Mouse (Mus musculus) layer of hippocampus, adult 2 months (tissue): ENCODE measurements around the gene Ak1. TPM values are rescaled to one million over a fixed set of nuclear protein-coding genes. Genes with fewer than 3 reads are reported as not detected.
A peak's percentile ranks its signal among the peaks of the same experiment; 100 is the strongest.

Source experiments
- DNase-seq, 2 experiments: peaks; one replicate each; pipeline ENCODE4 v3.0.0; 2022; ENCODE audit warnings: low spot score in 2 of 2
- H3K27ac ChIP-seq: fragments of 200-600 bp; 2 replicates; pipeline ENCODE4 v1.8.1; 2022
- H3K4me3 ChIP-seq: fragments of 200-600 bp; 2 replicates; pipeline ENCODE4 v1.8.1; 2022; ENCODE audit warnings: mild to moderate bottlenecking
- CTCF ChIP-seq: fragments of 200-600 bp; conservative IDR thresholded peaks from 2 replicates; pipeline ENCODE4 v1.8.1; 2022; ENCODE audit warnings: antibody characterized with exemption, mild to moderate bottlenecking, moderate library complexity
- microRNA-seq, 2 experiments: library from miRNA; unstranded; fragments of <30 nt; microRNA quantifications; one replicate each; pipeline ENCODE4 v1.2.0; 2021
- total RNA-seq, 2 experiments: library from RNA; stranded (reverse); gene quantifications; 2 replicates each; pipeline ENCODE4 v1.2.3; 2021

Gene Ak1
- total RNA-seq, 2 experiments from 2014 or later: 120 to 123 TPM

- Histone ChIP-seq H3K4me3 (no peak overlapping the region), H3K27ac (peak overlapping the region; percentile 23; the same call in 1 of the 2 replicates)
- no peak for TF ChIP-seq CTCF
- DNase-seq: peak in 1 of 2 experiments; percentile 19
Observed at GRCm38 (mm10) chr2:32680051-32680451, 58.5 kb downstream of the Ak1 start.

- TF ChIP-seq CTCF: no peak
- DNase-seq: no peak
- Histone ChIP-seq H3K27ac (no peak overlapping the region), H3K4me3 (no peak overlapping the region)
Observed at GRCm38 (mm10) chr2:32680961-32681650, 59.5 kb downstream of the Ak1 start.

- no peak overlapping the region for H3K4me3 ChIP-seq
- no peak overlapping the region for H3K27ac ChIP-seq
- no peak for TF ChIP-seq CTCF
- no peak for DNase-seq
Observed at GRCm38 (mm10) chr2:32681754-32682153, 60.2 kb downstream of the Ak1 start.

- no peak overlapping the region for H3K4me3 ChIP-seq
- H3K27ac ChIP-seq: no peak overlapping the region
- TF ChIP-seq CTCF: no peak
- no peak for DNase-seq
Observed at GRCm38 (mm10) chr2:32682721-32683417, 61.3 kb downstream of the Ak1 start.

- no peak for DNase-seq
- H3K27ac ChIP-seq: no peak overlapping the region
- TF ChIP-seq CTCF: no peak
- no peak overlapping the region for H3K4me3 ChIP-seq
Observed at GRCm38 (mm10) chr2:32683701-32684100, 62.1 kb downstream of the Ak1 start.

Small RNA genes within 50 kb of the gene (microRNA-seq; reads per million reads assigned to microRNA genes)
- 0 reads per million in 2 experiments for gene Gm47291
- 0 reads per million in 2 experiments for gene Mir1954

Other genes with a start within 250 kb of the Ak1 start
- 100 to 1,000 TPM; 160 to 170 TPM for gene 1110008P14Rik, start 239.8 kb upstream of the Ak1 start, total RNA-seq
- gene Lcn2, start 233.5 kb upstream of the Ak1 start, total RNA-seq: under 1 TPM in 1 of 2 experiments, not detected in 1; 0.69 TPM
- gene Ptges2, start 225.9 kb upstream of the Ak1 start, total RNA-seq: 10 to 100 TPM; 33.8 to 35.5 TPM
- gene Naif1, start 171.3 kb upstream of the Ak1 start, total RNA-seq: 1 to 10 TPM; 4.3 to 4.5 TPM
- 10 to 100 TPM; 54.5 to 57.6 TPM for gene Slc25a25, start 170.3 kb upstream of the Ak1 start, total RNA-seq
- gene Fam102a, start 86.4 kb upstream of the Ak1 start, total RNA-seq: 10 to 100 TPM; 77.1 TPM
- 10 to 100 TPM; 77.6 to 84.0 TPM for gene Dpm2, start 50.9 kb upstream of the Ak1 start, total RNA-seq
- gene Pip5kl1, start 47.0 kb upstream of the Ak1 start, total RNA-seq: 1 to 10 TPM; 4.4 to 5.0 TPM
- gene 9430097D07Rik, start 46.1 kb upstream of the Ak1 start, total RNA-seq: under 1 TPM in 1 of 2 experiments, not detected in 1; 0.71 TPM
- 10 to 100 TPM; 36.4 to 40.0 TPM for gene St6galnac4, start 34.7 kb upstream of the Ak1 start, total RNA-seq
- gene St6galnac6, start 22.0 kb upstream of the Ak1 start, total RNA-seq: 100 to 1,000 TPM; 117 to 124 TPM
- gene Eng, start 24.8 kb downstream of the Ak1 start, total RNA-seq: 10 to 100 TPM; 16.4 to 19.7 TPM
- 10 to 100 TPM; 10.7 to 14.6 TPM for gene Fpgs, start 82.4 kb downstream of the Ak1 start, total RNA-seq
- gene Cdk9, start 91.3 kb downstream of the Ak1 start, total RNA-seq: 100 to 1,000 TPM; 115 to 121 TPM
- 10 to 100 TPM; 18.9 to 20.1 TPM for gene Sh2d3c, start 99.3 kb downstream of the Ak1 start, total RNA-seq
- gene 6330409D20Rik, start 119.3 kb downstream of the Ak1 start, total RNA-seq: 1 to 10 TPM; 1.4 to 2.9 TPM
- 10 to 100 TPM; 30.3 to 32.3 TPM for gene Tor2a, start 135.5 kb downstream of the Ak1 start, total RNA-seq
- under 1 TPM; 0.69 to 0.82 TPM for gene Ttc16, start 153.9 kb downstream of the Ak1 start, total RNA-seq
- 1 to 10 TPM; 5.9 to 6.4 TPM for gene Ptrh1, start 154.0 kb downstream of the Ak1 start, total RNA-seq
- gene Cfap157, start 162.7 kb downstream of the Ak1 start, total RNA-seq: 1 to 10 TPM in 1 of 2 experiments, not detected in 1; 2.0 TPM
- 100 to 1,000 TPM; 550 to 603 TPM for gene Stxbp1, start 225.5 kb downstream of the Ak1 start, total RNA-seq